Mouse (Mus musculus): ENCODE results near the gene Col16a1.

DNA sequence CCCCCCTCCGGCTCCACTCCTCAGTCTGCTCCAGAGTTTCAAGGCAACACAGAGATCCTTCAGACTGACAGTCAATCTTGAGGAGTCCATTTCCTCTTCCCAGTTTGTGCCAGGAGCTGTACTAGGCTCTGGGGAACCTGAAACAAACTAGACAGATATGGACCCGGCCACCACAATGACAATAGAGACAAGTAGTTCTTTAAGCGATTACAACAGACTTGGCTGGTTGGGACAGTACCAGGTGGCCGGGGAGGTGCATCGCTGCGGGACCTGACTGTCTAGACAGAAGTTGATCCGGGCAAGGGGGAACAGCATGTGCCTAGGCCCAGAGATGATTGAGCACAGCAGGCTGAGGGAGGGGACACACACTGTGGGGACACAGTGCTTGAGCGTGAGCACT lies 53.5 kb downstream of the Col16a1 start:
- TF ChIP-seq POLR2A (IDR thresholded peaks at IDR 0.05; ENCODE audit: extremely low read depth, insufficient read depth, low read length) = no peak
- no peak for TF ChIP-seq CTCF (IDR thresholded peaks at IDR 0.05; ENCODE audit: low read depth, low read length)

Data from liver, adult 2 months (tissue).